Mouse (Mus musculus) fat pad, adult 2 months (tissue): Measurements from ENCODE around the gene C87436.
"Not testable (repeated sequence)": the region's sequence is repeated elsewhere in the genome, so short reads cannot be mapped to it uniquely, and the experiment has no call there.

ENCODE experiments used
- DNase-seq: peaks from one replicate; pipeline ENCODE4 v3.0.0-alpha.2; 2011; ENCODE audit warnings: low read depth, low spot score; ENCODE audit errors: extremely low read depth

C87436 gene

DNA sequence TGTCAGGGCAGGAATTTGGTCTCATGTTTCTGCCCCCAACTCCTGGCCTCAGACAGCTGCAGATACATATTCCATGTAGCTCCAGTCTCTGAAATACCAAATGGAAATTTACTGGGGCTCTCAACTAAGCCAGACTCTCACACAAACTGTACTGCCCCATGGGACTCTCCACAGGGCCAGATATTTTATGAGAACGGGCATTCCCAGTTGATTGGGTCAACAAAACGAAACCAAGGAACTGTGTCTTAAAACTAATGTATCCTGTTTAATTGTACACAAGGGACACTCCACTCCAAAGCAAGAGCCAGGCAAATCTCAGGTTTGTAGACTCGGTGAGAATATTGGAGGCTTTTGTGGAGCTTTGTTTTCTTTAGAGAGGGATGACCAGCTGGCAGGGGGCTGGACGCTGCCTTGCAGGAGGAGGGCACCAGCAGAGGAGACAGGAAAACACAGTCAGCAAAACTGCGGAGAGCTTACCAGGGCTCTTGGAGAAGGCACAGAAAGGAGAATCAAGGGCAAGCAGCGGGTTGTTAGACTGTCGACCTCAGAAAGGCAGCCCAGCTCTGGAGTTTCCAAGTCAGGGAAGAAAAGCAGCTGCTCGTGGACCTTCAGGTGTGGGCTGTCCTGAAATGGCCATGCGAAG is 42.1 kb downstream of the C87436 start:
- DNase-seq, result no peak

- no peak for DNase-seq
Observed at GRCm38 (mm10) chr6:86481871-86482270, 43.7 kb downstream of the C87436 start.

- no peak for DNase-seq
Observed at GRCm38 (mm10) chr6:86485943-86486640, 47.9 kb downstream of the C87436 start.

DNA sequence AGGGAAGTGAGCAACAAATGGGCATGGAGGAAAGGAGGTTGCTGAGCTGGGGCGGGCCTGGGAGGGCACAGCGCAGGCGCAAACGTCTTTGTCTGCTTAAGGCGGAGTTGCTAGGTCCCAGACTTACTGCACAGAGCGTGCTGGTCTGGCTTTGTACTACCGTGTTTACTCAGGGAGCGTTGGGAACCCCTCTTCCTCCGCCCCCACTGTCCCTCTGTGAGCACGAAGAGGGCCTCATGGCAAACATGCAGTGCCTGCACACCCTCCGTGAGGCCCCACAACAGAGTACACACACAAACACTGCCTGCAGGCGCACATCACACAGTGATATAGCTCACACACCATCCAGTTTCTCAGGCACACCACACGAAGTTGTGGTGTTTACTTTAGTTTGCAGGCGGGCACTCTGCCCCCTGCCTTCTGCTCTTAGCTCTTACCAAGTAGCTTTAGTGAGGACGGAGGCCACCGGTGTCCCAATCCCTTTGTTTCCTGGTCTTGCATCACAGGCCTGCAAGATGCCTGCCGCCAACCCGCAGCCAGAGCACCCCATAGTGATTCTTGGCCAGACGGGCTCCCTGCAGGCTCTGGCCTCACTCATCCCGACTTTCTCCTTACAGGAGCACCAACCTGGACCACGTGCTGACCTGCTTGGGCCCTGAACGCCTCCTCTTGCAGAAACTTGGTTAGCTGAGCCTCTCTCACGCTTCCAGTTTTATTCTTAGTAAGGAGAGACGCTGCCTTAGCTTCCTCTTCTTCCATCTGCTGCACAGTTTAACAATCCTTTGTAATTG is 49.4 kb downstream of the C87436 start:
- peak; percentile 71 for DNase-seq

DNA sequence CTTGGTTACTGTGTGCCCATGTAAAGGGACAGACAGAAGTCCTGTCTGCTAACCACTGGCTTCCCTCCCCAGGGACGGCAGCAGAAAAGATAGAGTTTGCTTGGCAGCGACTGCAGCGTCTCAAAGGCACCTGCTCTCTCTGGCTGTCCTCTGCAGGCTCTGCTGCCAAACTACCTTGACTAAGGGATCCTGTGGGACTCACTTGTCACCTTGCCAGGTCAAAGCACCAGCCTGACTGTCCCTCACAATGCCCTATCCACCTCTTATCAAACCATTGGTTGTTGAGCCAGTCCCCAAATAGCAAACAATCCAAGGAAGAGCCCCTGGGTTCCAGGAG is 49.9 kb downstream of the C87436 start:
- DNase-seq, result no peak

- DNase-seq, result no peak
Observed at GRCm38 (mm10) chr6:86489945-86490344, 51.8 kb downstream of the C87436 start.

GRCm38 (mm10) chr6:86490413-86490812 is 52.2 kb downstream of the C87436 start:
- not testable (repeated sequence) for DNase-seq

GRCm38 (mm10) chr6:86493469-86494263 is 55.5 kb downstream of the C87436 start:
- no peak for DNase-seq

DNA sequence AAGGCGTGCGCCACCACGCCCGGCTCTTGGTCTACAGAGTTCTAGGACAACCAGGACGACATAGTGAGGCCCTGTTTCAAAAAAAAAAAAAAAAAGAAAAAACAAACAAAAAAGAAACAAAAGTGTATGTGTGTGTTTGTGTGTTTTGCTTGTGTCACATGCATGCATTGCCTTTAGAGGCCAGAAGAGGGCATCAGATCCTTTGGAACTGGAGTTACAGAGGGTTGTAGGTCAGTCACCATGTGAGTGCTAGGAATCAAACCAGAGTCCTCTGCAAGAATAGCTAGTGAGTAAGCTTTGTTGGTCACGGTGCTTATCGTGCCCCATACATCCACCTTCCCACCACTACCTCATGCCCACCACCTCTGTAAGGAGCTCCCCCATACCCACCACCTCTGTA is 56.6 kb downstream of the C87436 start:
- DNase-seq, result no peak

DNA sequence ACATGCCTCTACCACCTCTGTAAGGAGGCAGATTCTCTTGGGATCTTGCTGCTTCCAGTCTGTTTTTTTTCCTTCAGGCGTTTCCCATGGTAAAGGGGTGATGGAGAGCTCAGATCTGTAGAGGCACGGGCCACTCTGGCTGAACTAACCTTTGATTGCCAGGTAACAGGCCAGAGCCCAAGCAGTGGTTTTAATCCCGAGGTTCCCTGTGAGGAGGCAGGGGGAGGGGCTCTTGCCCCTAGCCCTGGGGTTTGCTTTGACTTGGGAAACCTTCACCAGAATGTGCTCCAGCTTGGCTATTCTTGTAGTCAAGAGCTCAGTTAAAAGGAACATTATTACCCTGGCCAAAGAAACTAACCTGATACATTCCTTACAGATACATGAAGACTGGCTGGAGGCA is 57.5 kb downstream of the C87436 start:
- DNase-seq, result no peak

DNA sequence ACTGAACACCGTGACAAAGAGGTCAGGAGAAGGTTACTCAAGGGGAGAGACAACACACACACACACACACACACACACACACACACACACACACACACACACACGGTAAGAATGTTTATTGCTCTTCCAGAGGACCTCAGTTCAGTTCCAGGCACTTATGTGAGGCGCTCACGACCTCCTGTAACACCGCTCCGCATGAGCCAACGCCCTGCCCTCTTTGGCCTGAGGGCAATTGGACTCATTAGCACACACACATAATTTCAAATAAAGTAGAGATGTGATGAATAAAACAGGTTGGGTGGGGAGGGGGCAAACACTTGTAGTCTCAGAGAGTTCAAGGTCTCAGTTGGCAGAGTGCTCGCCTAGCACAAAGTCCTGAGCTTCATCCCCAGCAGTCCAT is 58.0 kb downstream of the C87436 start:
- DNase-seq, result no peak

- no peak for DNase-seq
Observed at GRCm38 (mm10) chr6:86496585-86496984, 58.4 kb downstream of the C87436 start.

DNA sequence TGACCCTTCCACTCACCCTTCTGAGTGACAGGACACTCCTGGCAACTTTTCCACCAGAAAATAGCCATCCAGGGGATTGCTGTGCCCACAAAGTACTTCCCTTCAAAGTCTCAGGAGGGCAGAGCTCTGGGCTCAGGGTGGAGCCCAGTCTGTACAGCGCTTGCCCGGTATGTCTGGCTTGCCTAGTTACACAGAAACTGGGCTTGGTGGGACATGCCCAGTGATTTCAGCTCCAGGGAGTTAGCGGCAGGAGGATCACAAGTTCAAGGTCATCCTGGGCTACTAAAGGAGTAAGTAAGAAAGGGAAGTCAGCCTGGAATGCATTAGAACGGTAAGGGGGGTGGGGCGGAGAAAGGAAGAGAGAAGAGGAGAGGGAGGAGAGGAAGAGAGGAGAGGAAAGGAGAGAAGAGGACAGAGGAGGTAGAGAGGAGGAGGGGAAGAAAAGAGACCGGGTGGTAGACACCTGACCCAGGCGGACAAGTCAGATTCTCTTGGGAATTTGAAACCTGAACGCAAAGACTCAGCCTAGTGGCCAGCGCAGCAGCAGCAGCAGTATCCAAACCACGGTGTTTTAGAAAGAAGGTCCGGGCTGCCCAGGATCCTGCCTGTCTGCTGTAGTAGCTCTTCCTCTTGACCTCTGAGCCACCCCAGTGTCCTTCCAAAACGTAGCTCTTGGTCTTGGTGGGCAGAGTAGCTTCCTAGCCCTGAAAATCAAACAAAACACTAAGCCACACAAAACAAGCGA is 59.1 kb downstream of the C87436 start:
- no peak for DNase-seq

DNA sequence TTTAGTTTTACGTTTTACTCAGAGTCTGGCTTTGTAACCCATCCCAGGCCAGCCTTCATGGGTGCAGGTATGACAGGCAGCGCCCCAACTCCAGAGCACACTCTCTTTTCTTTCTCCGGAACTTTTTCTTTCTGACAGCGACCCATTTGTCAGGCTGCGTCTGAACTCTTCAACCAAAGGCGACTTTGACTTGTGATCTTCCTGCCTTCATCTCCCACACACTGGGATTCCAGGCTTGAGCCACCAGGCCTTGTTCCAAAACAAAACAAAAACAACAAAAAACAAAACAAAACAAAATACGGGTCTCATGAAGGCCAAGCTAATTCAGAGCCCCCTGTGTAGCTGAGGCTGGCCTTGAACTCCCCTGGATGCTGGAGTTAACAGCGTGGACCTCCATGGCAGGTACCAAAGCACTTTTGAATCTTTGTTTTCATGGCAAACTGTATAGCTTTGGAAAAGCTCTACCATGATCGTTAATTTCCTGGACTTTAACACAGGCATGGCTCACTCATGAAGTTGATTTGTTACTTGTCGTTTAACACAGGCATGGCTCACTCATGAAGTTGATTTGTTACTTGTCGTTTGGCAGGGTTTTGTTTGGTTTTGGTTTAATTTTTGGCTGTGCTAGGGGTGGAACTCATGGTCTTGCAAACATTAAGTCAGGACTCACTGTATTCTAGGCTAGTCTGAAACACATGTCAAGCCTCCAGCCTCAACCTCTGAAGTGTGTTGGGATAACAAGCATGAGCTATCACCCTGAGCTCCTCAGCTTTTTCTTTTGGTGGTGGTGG is 60.0 kb downstream of the C87436 start:
- DNase-seq, result no peak

- no peak for DNase-seq
Observed at GRCm38 (mm10) chr6:86499571-86500109, 61.5 kb downstream of the C87436 start.

GRCm38 (mm10) chr6:86503513-86503912 is 65.3 kb downstream of the C87436 start:
- DNase-seq, result no peak

- no peak for DNase-seq
Observed at GRCm38 (mm10) chr6:86505671-86506070, 67.5 kb downstream of the C87436 start.

GRCm38 (mm10) chr6:86506309-86506708 is 68.1 kb downstream of the C87436 start:
- no peak for DNase-seq

GRCm38 (mm10) chr6:86507116-86507515 is 68.9 kb downstream of the C87436 start:
- no peak for DNase-seq

DNA sequence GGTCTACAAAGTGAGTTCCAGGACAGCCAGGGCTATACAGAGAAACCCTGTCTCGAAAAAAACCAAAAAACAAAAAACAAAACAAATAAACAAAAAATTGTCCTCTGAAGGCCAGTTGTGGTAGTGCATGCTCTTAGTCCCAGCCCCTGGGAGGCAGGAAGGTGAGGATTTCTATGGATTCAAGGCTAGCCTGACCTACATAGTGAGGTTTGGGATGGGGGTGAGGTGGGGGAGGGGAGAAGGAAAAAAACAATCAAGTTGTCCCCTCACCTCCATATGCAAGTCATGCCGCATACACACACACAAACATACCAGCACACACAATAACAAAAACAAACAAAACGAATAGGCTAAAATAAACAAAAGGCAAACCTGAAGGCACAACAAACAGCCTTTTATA is 70.6 kb downstream of the C87436 start:
- no peak for DNase-seq
